ENCODE assay signal across 8 mouse cellular contexts in genomic region chr6:31544318-31544717, GRCm38 (mm10). TPM values are rescaled to one million over a fixed set of nuclear protein-coding genes. Genes with fewer than 3 reads are reported as not detected.
A peak's percentile ranks its signal among the peaks of the same experiment; 100 is the strongest.
DNase-seq lines count a peak whose midpoint lies in the region; ATAC-seq and TF ChIP-seq lines count a peak whose summit lies in the region.
"Had no signal": no experiment of that assay in that cellular context is flagged by ENCODE, and none has a peak within 500 bp of the region (broad histone marks: within the 10 kb centered on the region; RNA-seq: fewer than 3 reads in every experiment).

No protein-coding gene starts in this region.

- TF ChIP-seq CTCF in lung, adult 2 months (IDR thresholded peaks at IDR 0.05; ENCODE audit: insufficient read depth, low read length): no peak

- 32% methylated on average over 4 of the region's 4 CpGs for WGBS in lung, adult 2 months
- WGBS in heart, embryonic 14.5 days: 31% methylated on average over 4 of the region's 4 CpGs
- 51% methylated on average over 4 of the region's 4 CpGs for WGBS in kidney, embryonic 16.5 days
- WGBS in forebrain, embryonic 14.5 days: 86% methylated on average over 4 of the region's 4 CpGs

- H3K27ac ChIP-seq in heart, embryonic 14.5 days (replicated peaks in 1 of 2; ENCODE audit: control insufficient read depth in 1 of 2, insufficient read depth in 1 of 2, low read depth in 2 of 2, low read length in 2 of 2): peak overlapping the region; percentile 40 to 69; a peak in 3 of 4 replicates
- H3K27ac ChIP-seq in kidney, embryonic 16.5 days (ENCODE audit: low read length): peak overlapping the region; percentile 82
- H3K27ac ChIP-seq in forebrain, embryonic 14.5 days (ENCODE audit: low read depth, low read length): no peak overlapping the region

- peaks cover 41% of the 10 kb centered on the region for H3K4me1 ChIP-seq in lung, adult 2 months (ENCODE audit: control insufficient read depth, insufficient read depth, low read length)
- H3K4me1 ChIP-seq in heart, embryonic 14.5 days (ENCODE audit: control insufficient read depth in 2 of 2, insufficient read depth in 2 of 2, low read length in 2 of 2): peaks cover 24 to 38% of the 10 kb centered on the region in 2 experiments
- peaks cover 11% of the 10 kb centered on the region for H3K4me1 ChIP-seq in kidney, embryonic 16.5 days (ENCODE audit: insufficient read depth, low read length)
- peaks cover 3% of the 10 kb centered on the region for H3K4me1 ChIP-seq in forebrain, embryonic 14.5 days (ENCODE audit: control insufficient read depth, insufficient read depth, low read length)

- peak overlapping the region; percentile 43 for H3K4me2 ChIP-seq in heart, embryonic 14.5 days (ENCODE audit: low read length)
- peak overlapping the region; percentile 28; the same call in 1 of the 2 replicates for H3K4me2 ChIP-seq in kidney, embryonic 16.5 days (replicated peaks; ENCODE audit: low read depth, low read length)
- H3K4me2 ChIP-seq in forebrain, embryonic 14.5 days (ENCODE audit: low read length): no peak overlapping the region

- no peak for TF ChIP-seq POLR2A in lung, adult 2 months (IDR thresholded peaks at IDR 0.05; ENCODE audit: borderline replicate concordance, extremely low read depth, low read depth, low read length)

- no peaks in the 10 kb centered on the region for H3K36me3 ChIP-seq in heart, embryonic 14.5 days (ENCODE audit: control insufficient read depth, insufficient read depth, low read length)
- H3K36me3 ChIP-seq in kidney, embryonic 16.5 days (ENCODE audit: insufficient read depth, low read length): no peaks in the 10 kb centered on the region
- no peaks in the 10 kb centered on the region for H3K36me3 ChIP-seq in forebrain, embryonic 14.5 days (ENCODE audit: control insufficient read depth, insufficient read depth, low read length)

- H3K9me3 ChIP-seq in heart, embryonic 14.5 days (ENCODE audit: control insufficient read depth, low read length): no peaks in the 10 kb centered on the region
- 0 out of 2 replicates have a peak, but pooled peaks cover 3% of the 10 kb centered on the region for H3K9me3 ChIP-seq in kidney, embryonic 16.5 days (ENCODE audit: low read length)
- H3K9me3 ChIP-seq in forebrain, embryonic 14.5 days (replicated peaks; ENCODE audit: control insufficient read depth, low read length): no peaks in the 10 kb centered on the region

- no peak overlapping the region for H3K9ac ChIP-seq in heart, embryonic 14.5 days (ENCODE audit: low read length)
- 0 out of 2 replicates have a peak overlapping the region, but pooled peaks have one; percentile 29 for H3K9ac ChIP-seq in kidney, embryonic 16.5 days (replicated peaks; ENCODE audit: low read length)
- no peak overlapping the region for H3K9ac ChIP-seq in forebrain, embryonic 14.5 days (ENCODE audit: low read length)

- H3K4me3 ChIP-seq in lung, adult 2 months (replicated peaks; ENCODE audit: extremely low read depth, low read depth, low read length): no peak overlapping the region
- H3K4me3 ChIP-seq in heart, embryonic 14.5 days (ENCODE audit: control insufficient read depth in 1 of 2, insufficient read depth in 1 of 2, low read depth in 1 of 2, low read length in 2 of 2): no peak overlapping the region
- H3K4me3 ChIP-seq in kidney, embryonic 16.5 days (ENCODE audit: low read length): no peak overlapping the region
- no peak overlapping the region for H3K4me3 ChIP-seq in forebrain, embryonic 14.5 days (ENCODE audit: low read depth, low read length)

- H3K27me3 ChIP-seq in heart, embryonic 14.5 days (ENCODE audit: control insufficient read depth, insufficient read depth, low read length): no peaks in the 10 kb centered on the region
- H3K27me3 ChIP-seq in kidney, embryonic 16.5 days (ENCODE audit: insufficient read depth, low read length): no peaks in the 10 kb centered on the region
- H3K27me3 ChIP-seq in forebrain, embryonic 14.5 days (replicated peaks; ENCODE audit: control insufficient read depth, insufficient read depth, low read length): no peaks in the 10 kb centered on the region

- peak; percentile 51 for ATAC-seq in heart, embryonic 14.5 days (ENCODE audit: insufficient number of reproducible peaks, insufficient read depth, low FRiP score, low read depth)
- peak; percentile 46 for ATAC-seq in kidney, embryonic 16.5 days (ENCODE audit: low FRiP score, low TSS enrichment)
- ATAC-seq in forebrain, embryonic 14.5 days: no peak
- ATAC-seq: midbrain, embryonic 16.5 days had no signal

- DNase-seq in lung, adult 18-20 months: peak; percentile 47 to 61
- DNase-seq in lung, adult 2 months: no peak
- DNase-seq in lung, postnatal 4 days: peak; percentile 49 to 73
- DNase-seq in forebrain, embryonic 14.5 days (ENCODE audit: low spot score): no peak
- no peak for DNase-seq in yolk sac, embryonic 10.5 days (ENCODE audit: low spot score)

RNA-seq across cellular contexts. Expression of gene Podxl, which starts 19.5 kb away (rescaled TPM):
- polyA plus RNA-seq in lung, adult 2 months (2012; rRNA removed): 190 and 236 TPM in 2 replicates
- 14.6 and 16.3 TPM in 2 replicates for polyA plus RNA-seq in heart, embryonic 14.5 days (2014; fragmentation: Nextera tagmentation; extraction: Ambion mirVana)
- 76.8 and 80.4 TPM in 2 replicates for polyA plus RNA-seq in kidney, embryonic 16.5 days (2015; fragmentation: Nextera tagmentation; extraction: Ambion mirVana)
- polyA plus RNA-seq in forebrain, embryonic 14.5 days (2014; fragmentation: Nextera tagmentation; extraction: Ambion mirVana): 9.3 and 10.7 TPM in 2 replicates

Comparison
In these comparisons a context has a peak if more than half of its experiments do, and no peak if none do; other contexts are left out.
1. DNase-seq: peak in lung, adult 18-20 months (2 of 2) and lung, postnatal 4 days (2 of 2); none in lung, adult 2 months (single experiment), forebrain, embryonic 14.5 days (single experiment) and yolk sac, embryonic 10.5 days (single experiment).